Mouse (Mus musculus): ENCODE data around the gene Gm20696.

Gm20696 gene

GRCm38 (mm10) chr6:99556950-99557349 is 109.6 kb downstream of the Gm20696 start:
- no peak for DNase-seq

GRCm38 (mm10) chr6:99552816-99553215 is 113.8 kb downstream of the Gm20696 start:
- DNase-seq = no peak

DNA sequence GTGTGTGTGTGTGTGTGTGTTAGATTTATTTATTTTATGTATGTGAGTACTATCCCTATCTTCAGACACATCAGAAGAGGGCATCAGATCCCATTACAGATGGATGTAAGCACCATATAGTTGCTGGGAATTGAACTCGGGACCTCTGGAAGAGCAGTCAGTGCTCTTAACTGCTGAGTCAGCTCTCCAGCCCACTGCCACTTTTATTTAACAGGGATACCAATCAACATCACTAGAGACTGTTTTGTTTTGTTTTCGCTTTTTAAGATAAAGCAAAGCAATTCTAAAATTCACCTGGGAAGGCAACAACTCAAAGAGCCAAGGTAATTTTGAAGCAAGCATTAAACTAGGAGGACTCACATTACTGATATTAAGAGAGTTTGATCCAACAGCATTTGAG is 120.2 kb downstream of the Gm20696 start:
- no peak for DNase-seq

DNA sequence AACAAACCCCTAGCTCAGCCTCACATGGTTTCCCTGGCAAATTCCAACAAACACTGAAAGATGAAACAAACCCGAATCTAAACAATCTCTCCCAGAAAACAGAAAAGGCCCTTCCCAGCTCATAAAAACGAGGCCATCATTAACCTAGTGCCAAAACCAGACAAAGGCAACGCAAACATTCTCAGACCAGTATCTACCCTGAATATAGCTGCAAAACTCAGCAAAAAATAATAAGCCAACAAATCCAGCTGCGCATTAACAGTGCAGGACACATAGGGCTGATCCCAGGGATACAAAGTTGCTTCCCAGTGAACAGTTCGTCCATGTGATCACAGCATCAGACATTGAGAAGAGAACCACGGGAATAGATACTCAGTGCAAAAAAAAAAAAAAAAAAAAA is 121.2 kb downstream of the Gm20696 start:
- DNase-seq = no peak

DNA sequence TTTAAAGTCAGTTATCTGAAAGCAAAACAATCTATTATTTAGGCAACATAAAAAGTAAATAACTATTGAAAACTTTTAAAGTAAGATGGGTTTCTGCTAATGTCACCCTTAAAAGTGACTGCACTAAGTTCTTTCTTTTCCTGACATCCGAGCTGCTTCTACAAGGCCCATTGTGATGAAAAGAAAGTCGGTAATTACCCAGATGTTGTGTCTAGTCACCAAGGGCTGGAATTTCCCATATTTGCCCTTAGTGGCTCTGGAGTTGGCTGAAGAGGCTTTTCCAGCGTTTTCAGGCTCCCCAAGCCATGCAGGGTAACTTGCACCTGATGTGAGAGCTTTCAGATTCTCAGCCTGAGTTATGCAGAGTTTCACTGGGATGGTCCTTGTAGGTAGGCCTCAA is 125.5 kb downstream of the Gm20696 start:
- no peak for DNase-seq

GRCm38 (mm10) chr6:99540653-99541052 is 125.9 kb downstream of the Gm20696 start:
- DNase-seq = no peak

- DNase-seq = no peak
Measured at GRCm38 (mm10) chr6:99540146-99540545, 126.5 kb downstream of the Gm20696 start.

- no peak for DNase-seq
Measured at GRCm38 (mm10) chr6:99538194-99538941, 128.2 kb downstream of the Gm20696 start.

- no peak for DNase-seq
Measured at GRCm38 (mm10) chr6:99534211-99534745, 132.3 kb downstream of the Gm20696 start.

GRCm38 (mm10) chr6:99532458-99532857 is 134.1 kb downstream of the Gm20696 start:
- DNase-seq = no peak

- no peak for DNase-seq
Measured at GRCm38 (mm10) chr6:99528972-99529371, 137.6 kb downstream of the Gm20696 start.

GRCm38 (mm10) chr6:99527457-99528105 is 139.0 kb downstream of the Gm20696 start:
- DNase-seq = peak; percentile 21

GRCm38 (mm10) chr6:99525351-99525750 is 141.2 kb downstream of the Gm20696 start:
- DNase-seq = peak; percentile 58

DNA sequence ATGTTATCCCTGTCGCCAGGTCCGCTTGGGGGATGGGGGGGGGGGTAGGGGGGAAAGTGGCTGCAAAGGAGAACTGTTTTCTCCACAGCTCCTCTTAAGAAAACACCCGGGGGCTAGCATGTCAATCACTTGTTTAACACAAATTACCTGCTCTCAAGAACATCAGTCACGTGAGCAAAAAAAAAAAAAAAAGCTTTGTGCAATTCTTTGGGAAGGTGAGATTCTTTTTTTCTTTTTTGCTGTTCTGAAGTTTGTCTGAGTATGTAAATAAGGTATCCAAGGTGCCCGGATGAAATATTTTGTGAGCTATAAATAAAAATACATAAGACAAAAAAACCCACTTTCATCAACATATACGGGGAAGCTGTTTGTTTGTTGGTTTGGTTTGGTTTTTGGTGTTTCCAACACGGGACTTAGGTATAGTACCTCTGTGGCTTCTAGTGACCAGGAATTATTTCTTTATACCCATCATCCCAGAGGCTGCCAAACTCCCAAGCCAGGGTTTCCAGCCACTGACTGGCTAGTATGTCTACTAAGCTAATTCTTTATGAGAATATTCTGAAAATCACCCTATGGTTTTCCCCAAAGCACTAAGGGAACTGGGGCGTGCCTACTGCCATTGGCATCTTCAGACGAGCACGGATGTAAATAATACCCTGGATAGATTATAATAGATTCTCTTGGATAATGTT is 142.8 kb downstream of the Gm20696 start:
- DNase-seq = no peak

DNA sequence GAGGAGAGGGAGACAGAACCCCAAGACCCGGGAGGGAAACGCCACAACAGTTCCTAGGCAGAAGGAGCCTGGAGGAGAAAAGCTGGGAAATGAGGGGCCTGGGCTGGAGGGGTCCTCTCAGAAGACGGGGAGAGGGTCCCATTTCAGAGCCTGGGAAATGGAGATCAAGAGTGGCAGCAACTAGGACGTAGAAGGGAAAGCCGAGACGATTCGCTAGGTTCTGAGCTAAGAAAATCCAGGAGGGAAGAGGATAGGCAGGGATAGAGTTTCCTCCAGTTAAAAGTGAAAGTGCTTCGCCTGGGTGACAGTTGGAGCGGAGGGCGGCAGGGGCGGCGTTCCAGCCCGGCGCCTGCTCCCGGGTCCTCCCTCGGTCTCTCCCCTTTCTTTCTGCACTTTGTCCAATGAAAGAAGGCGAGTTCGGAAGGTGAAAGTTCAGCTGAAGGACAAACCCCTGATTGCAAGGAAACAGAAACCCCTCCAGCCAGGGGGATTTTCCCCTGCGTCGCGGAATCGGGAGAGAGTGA is 143.4 kb downstream of the Gm20696 start:
- peak; percentile 84 for DNase-seq

- DNase-seq = peak; percentile 86
Measured at GRCm38 (mm10) chr6:99522359-99523108, 144.1 kb downstream of the Gm20696 start, which contains the start of gene Foxp1. Gene Foxp1 (minus strand): TSS chr6:99522721.

GRCm38 (mm10) chr6:99521641-99522358 is 144.8 kb downstream of the Gm20696 start:
- peak; percentile 65 for DNase-seq

DNA sequence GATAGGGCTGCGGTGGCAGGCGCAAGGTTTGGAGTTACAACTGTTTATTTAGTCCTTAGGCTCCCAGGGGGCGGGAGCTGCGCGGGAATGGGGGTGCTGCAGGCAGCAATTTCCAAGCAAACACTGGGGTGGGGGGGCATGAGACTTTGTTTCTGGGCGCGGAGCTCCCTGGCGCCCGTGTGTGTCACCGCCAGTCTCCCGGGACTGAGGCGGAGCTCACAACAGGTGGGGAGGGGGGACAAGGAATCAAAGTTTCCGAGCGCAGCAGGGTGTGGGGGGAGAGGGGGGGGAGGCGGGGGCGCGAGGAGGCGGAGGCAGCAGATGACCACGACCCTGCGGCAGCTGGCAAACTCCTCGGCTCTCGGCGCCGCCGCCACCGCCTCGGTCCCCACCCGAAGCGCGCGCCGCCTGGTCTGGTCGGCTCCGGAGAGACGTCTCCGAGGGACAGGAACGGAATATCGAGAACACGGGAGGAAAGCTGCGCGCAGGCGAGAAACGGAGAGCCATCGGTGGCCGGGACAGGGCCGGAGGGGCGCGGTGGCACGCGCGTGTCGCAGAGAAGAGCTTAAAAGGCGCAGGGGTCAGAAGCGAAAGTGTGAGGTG is 145.5 kb downstream of the Gm20696 start:
- DNase-seq = peak; percentile 80

DNA sequence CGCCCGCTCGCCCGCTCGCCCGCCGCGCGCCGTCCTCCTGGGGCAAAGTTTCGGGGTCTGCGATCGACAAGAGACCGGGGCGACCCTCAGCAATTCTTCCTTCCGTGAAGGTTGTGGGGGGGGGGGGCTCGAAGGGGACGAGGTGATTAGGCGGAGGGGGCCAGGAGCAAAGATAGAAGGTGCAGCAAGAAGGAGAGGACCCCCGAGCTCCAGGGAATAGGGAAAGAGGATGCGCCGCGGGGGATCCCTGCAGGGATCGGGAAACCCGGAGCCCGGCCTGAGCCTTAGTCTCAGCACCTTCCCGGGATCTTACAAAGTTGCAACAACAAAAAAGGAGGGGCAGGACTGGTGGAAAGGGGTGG is 145.9 kb downstream of the Gm20696 start:
- DNase-seq = no peak

DNA sequence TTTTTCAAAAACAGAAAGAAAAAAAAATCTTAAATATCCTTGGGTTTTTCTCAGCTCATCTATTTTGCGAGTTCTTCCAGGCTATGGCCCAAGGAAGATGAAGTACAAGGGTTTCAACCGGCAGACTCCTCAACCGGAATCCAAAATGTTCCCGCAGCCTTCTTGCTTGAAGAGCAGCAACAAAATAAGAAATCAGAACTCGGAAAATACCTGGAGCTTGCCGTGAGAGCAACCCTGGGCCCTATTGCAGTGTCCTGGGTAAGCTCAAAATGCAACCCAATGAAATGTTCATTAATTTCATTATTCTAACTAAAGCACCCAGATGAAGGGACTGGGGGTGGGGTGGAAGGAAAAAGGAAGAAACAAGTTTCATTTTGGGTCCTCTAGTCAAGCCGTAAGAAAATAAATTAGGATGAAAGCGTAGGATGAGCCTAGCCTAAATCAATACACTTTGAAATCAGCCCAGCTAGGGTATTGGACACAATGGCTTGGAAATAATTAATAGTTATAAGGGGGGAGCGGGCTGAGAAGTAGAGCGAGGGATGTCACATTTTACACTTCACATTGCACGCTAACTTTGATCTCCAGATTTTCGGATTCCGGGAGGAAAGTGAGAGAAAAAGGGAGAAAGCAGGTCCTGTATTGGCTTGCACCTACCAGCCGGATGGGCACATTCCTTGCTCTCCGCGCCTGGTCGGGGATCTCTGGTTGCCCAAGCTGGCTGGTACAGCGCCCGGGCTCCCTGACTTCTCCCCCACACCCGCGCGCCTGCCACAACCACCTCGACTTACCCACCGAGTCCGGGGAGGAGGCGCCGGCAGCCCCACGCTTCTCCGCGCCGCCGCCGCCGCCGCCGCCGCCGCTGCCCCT is 146.6 kb downstream of the Gm20696 start:
- DNase-seq = peak; percentile 65

Measured in kidney, postnatal 10 days (tissue).